Mouse (Mus musculus) skeletal muscle tissue, adult 2 months (tissue): ENCODE measurements at regions not wholly inside any gene's neighbourhood (a gene's known extent, or its start where the extent isn't known, plus 50 kb on each side); places are given as distances from the start of the nearest gene placed in this dataset.

Experiments used
- DNase-seq: peaks from one replicate; pipeline ENCODE4 v3.0.0-alpha.2; 2012; ENCODE audit warnings: low read depth, low spot score

DNA sequence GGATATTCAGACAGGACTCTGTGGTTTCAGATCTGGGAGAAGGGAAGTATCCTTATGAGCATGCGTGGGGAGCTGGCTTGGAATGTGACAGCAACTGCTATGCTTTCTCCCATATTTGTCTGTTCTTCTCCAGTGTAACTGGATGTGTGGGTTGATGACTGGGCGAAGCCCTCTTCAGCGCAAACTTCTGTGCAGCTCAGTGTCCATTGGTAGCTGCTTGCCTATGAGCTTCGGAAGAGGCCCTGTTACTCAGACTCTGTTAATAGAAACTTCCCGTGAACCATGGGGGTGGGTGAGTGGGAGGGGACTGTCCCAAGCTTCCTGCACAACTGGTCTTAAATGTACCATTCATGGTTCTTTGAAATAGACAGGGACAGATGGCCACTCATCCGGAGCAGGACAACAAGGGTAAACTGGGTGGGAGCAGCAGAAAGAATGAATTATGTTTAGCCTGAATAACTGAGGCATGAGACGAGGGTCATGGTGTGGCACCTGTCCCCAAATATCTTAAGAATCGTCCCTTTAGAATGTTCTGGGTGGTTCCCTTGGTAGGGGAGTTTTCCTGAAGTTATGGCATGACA is 141.1 kb upstream of the Plxnc1 start:
- no peak for DNase-seq

DNA sequence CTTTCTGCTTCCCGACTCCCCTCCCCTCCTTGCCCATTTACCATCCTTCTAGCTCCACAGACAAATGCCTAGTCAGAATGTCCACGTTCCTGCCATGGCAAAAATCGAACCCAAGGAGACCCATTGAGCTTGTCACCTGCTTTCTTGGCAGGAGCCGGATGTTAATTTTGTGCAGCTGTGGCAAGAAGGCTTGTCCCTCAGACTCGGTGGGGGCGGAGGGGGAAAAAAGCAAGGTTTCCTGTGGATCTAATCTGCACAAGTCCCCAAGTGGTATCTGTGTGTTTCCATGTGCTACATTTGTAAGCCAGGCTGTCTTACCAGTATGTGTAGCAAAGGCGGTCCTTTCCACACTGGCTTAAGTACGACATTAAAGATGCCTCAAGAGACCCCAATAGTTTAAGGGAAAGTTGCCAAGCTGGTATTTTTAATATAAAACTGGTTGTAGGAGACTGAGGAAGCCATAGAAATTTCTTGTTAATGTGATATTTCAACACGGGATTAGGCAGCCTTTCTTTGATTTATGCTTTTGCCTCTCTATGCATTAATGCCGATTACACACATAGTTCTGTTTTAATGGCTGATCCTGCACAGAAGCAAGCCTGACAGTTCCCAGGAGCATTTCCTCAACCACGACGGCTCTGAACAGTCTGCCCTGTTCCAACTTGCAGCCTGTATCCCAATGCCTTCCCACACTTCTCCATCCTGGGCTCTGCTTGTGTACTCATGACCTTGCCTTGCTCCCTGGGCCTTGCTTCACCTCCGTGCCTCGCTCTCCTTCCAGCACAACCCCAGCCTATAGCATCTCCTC is 138.9 kb upstream of the Plxnc1 start:
- DNase-seq, result no peak

DNA sequence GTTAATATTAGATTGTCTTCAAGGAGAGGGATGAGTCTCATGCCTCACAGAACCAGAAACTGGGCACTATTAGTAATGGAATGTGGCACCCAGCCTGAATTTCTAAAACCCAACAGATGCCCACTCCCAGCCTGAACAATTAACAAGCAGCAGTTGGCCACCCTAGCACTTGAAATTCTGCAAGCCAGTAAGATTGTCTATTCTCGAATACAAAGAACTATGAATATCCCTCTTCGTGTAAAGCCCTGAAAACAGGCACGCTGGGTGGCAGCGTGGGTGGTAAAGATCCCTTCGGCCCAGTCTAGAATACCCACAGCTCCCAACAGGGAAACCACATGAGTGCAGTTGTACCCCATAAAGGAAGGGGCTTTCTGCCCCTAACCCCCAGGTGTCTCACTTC is 138.0 kb upstream of the Plxnc1 start:
- DNase-seq, result no peak

DNA sequence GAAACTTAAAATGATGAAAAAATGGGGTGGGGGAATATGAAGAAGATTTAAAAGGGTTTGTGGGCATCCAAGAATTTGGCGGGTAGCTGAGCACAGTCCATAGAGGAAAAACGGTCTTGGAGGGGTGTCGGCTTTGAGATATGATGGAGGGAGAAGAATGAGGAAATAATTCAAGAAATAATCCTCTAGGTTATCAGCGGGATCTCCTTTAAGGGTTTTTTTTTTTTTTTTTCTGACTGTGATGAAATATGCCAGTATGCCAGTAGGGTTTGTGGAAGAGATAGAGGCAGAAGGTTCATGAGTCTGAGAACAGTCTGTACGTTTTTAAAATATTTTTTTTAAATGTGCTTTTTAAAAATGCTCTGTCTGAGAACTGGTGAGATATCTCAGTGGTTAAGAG is 135.3 kb upstream of the Plxnc1 start:
- DNase-seq, result no peak

DNA sequence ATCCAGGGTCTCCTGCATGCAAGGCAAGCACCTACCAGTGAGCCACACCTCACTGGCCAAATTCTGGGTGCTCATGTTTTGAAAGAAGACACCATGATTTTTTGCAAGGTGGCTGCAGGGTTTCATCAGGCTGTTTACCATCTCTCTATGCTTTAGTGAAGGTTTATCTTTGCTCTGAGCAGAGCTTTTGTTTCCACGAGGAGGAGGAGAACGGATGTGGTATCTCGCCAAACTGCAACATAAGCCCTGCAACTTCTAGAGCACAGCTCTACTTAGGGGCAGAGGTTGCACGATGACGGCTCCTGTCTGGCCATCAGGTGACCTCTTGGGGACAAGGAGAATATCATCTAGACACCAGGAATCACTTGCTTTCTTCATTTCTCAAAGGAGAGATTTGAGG is 131.8 kb upstream of the Plxnc1 start:
- no peak for DNase-seq

DNA sequence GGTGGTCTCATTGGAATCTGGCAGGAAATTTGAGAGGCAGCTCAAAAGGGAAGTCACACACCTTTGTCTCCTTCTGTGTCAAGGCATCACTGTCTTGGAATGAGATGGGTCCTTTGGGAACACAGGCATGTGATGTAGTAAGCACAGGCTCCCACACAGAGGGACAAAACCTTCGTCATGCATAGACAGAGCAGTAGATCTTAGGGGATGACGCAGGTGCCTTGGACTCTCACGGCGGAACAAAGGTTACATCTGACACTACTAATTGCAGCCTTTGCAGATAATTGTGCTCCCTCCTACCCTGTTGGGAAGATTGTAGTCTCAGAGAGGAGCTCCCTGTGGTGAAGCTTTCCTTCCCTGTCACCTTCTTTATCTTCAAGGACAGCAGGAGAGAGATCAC is 131.3 kb upstream of the Plxnc1 start:
- DNase-seq, result no peak

- no peak for DNase-seq
These were observed 130.4 kb upstream of the Plxnc1 start for GRCm38 (mm10) chr10:95074959-95075590.

- no peak for DNase-seq
These were observed 129.7 kb upstream of the Plxnc1 start for GRCm38 (mm10) chr10:95074381-95074780.

GRCm38 (mm10) chr10:95067971-95068370 is 123.3 kb upstream of the Plxnc1 start:
- DNase-seq, result no peak

DNA sequence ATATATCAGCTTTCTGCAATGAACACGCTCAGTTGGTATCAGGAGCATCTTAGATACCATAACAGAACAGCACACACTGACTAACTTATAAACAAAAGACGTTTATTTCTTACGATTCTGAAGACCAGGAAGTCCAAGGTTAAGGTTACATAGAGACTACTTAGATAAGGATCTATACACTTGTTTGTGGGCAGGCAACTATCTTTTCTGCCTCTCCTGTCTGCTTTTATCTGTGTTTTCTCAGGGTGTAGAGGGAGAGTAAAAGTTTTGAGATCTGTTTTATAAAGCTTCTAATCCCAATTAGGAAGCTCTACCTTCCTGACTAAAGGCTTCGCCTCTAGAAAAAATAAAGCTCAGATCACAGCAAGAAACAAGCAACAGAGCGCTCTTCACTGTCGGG is 122.1 kb upstream of the Plxnc1 start:
- DNase-seq, result no peak

- no peak for DNase-seq
These were observed 115.0 kb upstream of the Plxnc1 start for GRCm38 (mm10) chr10:95059486-95060091.

DNA sequence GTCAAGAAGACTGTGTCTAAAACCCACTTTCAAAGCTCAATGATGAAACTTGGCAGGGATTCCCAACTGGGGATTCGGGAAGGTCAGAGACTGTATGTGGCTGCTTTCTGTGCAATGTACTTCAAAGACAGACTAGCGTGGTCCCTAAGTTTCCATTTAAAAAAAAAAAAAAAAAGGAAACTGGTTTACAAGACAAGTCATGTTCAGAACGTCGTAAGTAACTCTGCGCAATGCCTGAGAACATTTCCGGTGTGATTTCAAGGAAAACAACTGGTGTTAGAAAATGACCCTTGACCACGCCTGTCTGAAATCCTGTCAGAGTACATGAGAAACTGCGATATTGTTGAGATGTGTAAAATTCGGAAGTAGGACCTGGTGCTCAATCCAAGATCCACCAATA is 114.4 kb upstream of the Plxnc1 start:
- no peak for DNase-seq

DNA sequence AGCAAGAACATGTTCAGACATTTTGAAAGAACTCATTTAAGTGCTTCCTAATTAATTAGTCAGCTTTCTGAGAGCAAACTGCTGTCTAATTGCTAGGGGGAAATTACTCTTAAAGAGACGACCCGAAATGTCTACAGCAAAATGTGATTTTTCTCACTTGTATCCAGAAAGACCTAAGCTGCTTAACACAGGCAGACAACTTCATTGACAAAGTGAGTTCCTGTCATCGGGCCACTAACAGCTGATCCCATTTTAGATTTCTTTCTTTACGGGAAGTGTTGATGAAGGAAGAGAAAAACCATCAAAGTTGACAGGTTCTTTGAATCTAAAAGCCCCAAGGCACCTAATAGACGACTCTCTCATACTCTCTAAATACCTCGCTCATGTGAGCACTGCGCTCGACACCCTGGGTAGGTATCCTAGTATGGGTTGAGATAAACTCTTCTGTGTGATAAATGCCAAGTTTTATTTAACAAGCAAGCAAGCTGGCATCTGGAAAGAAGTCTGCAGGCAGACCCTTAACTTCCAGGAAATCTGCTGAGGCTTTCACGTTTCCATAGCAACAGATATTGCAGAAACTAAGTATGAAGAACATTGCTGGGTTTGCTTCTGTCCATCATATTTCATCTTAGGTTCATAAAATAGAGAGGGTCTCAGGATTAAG is 112.5 kb upstream of the Plxnc1 start:
- DNase-seq, result no peak

- no peak for DNase-seq
These were observed 111.9 kb upstream of the Plxnc1 start for GRCm38 (mm10) chr10:95056541-95056940.

- no peak for DNase-seq
These were observed 110.2 kb upstream of the Plxnc1 start for GRCm38 (mm10) chr10:95054869-95055268.

DNA sequence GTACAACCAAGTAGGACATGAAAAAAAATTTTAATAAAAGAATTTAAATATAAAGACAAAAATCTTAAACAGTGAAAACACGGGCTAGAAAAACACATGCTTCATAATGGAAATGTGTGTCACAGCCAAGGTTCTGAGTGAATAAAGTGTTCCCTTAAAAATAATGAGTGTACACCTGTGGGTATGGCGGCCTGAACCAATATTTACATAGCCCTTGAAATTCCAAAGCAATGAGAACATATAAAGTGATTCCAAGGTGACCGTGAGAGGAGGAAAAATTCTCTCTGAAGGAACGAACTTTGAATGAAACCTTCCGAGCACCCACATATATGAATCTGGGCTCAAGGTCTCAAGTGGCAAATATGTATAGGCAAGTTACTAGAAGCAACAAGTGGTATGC is 104.2 kb upstream of the Plxnc1 start:
- no peak for DNase-seq

GRCm38 (mm10) chr10:95043978-95044377 is 99.3 kb upstream of the Plxnc1 start:
- no peak for DNase-seq

DNA sequence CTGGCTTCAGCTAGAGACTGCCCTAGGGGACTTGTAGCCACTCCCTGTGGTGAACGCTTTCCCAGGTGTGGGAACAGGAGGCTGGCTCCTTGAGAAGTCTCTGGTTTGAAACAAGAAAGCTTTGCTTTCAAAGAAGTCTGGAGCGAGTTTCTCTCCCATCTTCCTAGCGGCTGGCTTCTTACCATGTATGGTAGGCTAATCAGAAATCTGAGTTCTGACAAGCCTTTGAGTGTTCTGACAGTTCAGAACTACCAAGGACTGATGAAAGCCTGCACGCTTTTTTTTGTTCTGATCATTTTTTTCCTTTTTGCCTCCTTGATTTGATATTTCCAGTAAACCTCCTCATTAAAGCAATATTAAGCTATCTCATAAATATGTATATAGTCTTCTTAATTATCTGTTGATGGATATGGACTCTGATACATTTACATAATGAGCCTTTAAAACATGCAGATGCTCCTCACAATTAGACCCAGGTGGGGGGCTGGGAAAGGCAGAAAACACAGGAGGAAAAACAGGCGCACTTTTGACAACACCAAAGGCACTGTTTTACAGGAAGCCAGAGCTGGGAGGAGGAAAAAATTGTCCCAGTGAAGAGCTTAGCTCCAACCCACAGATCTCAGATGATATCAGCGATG is 95.7 kb upstream of the Plxnc1 start:
- no peak for DNase-seq

GRCm38 (mm10) chr10:95036043-95036697 is 91.5 kb upstream of the Plxnc1 start:
- no peak for DNase-seq

DNA sequence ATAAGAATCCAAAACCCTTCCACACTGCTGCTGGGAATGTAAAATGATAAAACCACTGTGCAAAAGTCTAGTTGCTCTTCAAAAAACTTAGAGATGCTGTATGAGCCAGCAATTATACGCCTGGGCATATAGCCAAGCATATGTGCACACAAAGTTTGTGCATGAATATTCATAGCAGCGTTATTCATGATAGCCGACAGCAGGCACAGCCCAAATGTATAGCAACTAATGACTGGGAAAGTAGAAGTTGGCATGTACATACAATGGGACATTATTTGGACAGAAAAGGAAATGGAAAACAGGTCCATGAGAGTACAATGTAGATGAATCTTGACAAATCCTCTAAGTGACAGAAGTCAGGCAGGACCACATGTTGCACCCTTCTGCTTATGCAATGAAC is 90.7 kb upstream of the Plxnc1 start:
- DNase-seq, result no peak

GRCm38 (mm10) chr10:95034566-95034965 is 89.9 kb upstream of the Plxnc1 start:
- DNase-seq, result no peak
